Mouse (Mus musculus) leukemia stem cell, adult 10-12 weeks (primary cell): ENCODE results near the gene E330021D16Rik. TPM values are rescaled to one million over a fixed set of nuclear protein-coding genes. Genes with fewer than 3 reads are reported as not detected.

ENCODE experiments used
- polyA plus RNA-seq: library from polyadenylated mRNA; stranded (reverse); fragments of >175 nt; gene quantifications from 2 replicates; pipeline ENCODE4 v1.2.3, GENCODE M21; 2012; ENCODE audit warnings: low replicate concordance

Gene E330021D16Rik
- polyA plus RNA-seq, result not detected in 2 replicates

GRCm38 (mm10) chr6:136415133-136415775 is at the start of gene E330021D16Rik:
E330021D16Rik (minus strand) TSS chr6:136415569.

Other genes starting within 250 kb of the E330021D16Rik start
- gene Grin2b, start 242.1 kb downstream of the E330021D16Rik start, polyA plus RNA-seq, result 0.01 TPM in 1 of 2 replicates, not detected in the other
- gene Gm8994, start 88.0 kb downstream of the E330021D16Rik start, polyA plus RNA-seq, result not detected in 2 replicates
- gene Atf7ip, start 90.6 kb upstream of the E330021D16Rik start, polyA plus RNA-seq, result 31.3 and 37.2 TPM in 2 replicates
- 12.9 and 17.2 TPM in 2 replicates for gene Plbd1, start 246.4 kb upstream of the E330021D16Rik start, polyA plus RNA-seq